Mouse (Mus musculus) lung, embryonic 16.5 days (tissue): ENCODE data around the gene Mdfic. TPM values are rescaled to one million over a fixed set of nuclear protein-coding genes. Genes with fewer than 3 reads are reported as not detected.

ENCODE experiments used
- ATAC-seq: fragments of 200-750 bp; cut with Nextera tagmentation; 2 replicates; pipeline ENCODE4 v1.8.0; 2017; ENCODE audit warnings: low read depth, mild to moderate bottlenecking, moderate library complexity
- H3K27ac ChIP-seq: fragments of 300-500 bp; sonication (generic); 2 replicates; pipeline ENCODE4 v1.5.1; 2014; ENCODE audit warnings: mild to moderate bottlenecking, control low read depth, low read length
- H3K27me3 ChIP-seq: fragments of 300-500 bp; sonication (generic); 2 replicates; pipeline ENCODE4 v1.6.1; 2014; ENCODE audit warnings: low read depth, low read length, mixed read lengths; ENCODE audit not compliant: control insufficient read depth, insufficient read depth
- H3K36me3 ChIP-seq: fragments of 300-500 bp; sonication (generic); 2 replicates; pipeline ENCODE4 v1.6.1; 2014; ENCODE audit warnings: low read length; ENCODE audit not compliant: control insufficient read depth, insufficient read depth
- H3K4me1 ChIP-seq: fragments of 300-500 bp; sonication (generic); replicated peaks from 2 replicates; pipeline ENCODE4 v1.6.1; 2014; ENCODE audit warnings: low read length, mixed read lengths; ENCODE audit not compliant: control insufficient read depth, insufficient read depth
- H3K4me2 ChIP-seq: fragments of 300-500 bp; sonication (generic); 2 replicates; pipeline ENCODE4 v1.6.1; 2014; ENCODE audit warnings: low read depth, low read length, control low read depth
- H3K4me3 ChIP-seq: fragments of 300-500 bp; sonication (generic); 2 replicates; pipeline ENCODE4 v1.5.1; 2014; ENCODE audit warnings: mild to moderate bottlenecking, low read length, control low read depth
- H3K9ac ChIP-seq: fragments of 300-500 bp; sonication (generic); 2 replicates; pipeline ENCODE4 v1.6.1; 2014; ENCODE audit warnings: low read length, control low read depth
- H3K9me3 ChIP-seq: fragments of 300-500 bp; sonication (generic); 2 replicates; pipeline ENCODE4 v1.6.1; 2016; ENCODE audit warnings: low read length; ENCODE audit not compliant: control insufficient read depth
- WGBS: fragments of 180-500 bp; shearing (Covaris S2); extraction: QIAGEN DNeasy Blood & Tissue Kit; methylation state at CpG from one replicate; pipeline ENCODE4 v1.1.7; 2014; 5-methylcytosine and 5-hydroxymethylcytosine counted together
- polyA plus RNA-seq: library from polyadenylated mRNA; unstranded; fragments of >200 nt; fragmentation: Nextera tagmentation; extraction: Ambion mirVana; gene quantifications from 2 replicates; pipeline ENCODE4 v1.2.1, GENCODE M21; 2015

Mdfic gene
- polyA plus RNA-seq, 1 experiment from 2014 or later, result 8.4 TPM

DNA sequence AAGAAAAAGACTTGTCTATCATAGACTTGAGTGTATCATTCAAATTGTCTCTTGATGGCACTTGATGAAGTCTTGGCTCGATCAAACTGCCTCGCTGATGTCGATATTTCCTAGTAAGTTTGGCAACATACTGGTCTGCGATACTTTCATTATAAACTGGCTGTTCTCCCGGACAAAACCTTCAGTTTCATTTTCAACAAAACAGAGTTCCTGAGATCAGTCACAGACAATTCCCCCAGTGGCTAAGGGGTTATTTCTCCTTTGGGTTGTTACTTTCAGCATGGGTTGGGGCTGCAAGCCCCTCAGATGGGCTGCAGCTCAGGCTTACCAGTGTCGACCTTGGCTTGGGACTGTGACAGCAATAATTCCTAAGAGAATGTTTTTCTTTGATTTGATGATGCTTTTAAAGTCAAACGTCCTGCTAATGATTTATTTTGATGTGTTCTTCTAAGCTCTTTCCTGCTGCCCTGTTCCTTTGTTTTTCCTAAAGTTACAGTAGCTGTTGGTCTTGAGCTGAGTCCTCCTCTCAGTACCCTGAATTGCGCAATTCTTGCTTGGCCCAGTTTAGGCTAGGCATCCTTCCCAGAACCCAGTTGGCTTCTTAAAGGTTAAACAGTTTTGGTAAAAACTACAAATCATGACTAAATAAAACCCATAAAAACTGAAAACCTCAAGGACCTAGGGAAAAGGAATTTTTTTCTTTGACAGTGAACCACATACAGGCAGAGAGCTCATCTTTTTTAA, 73.3 kb downstream of the Mdfic start:
- Histone ChIP-seq H3K9me3 (no peaks in the 10 kb centered on the region), H3K4me1 (peaks cover 13% of the 10 kb centered on the region; the same call in 1 of the 2 replicates), H3K4me2 (peak overlapping the region; percentile 41), H3K27ac (peak overlapping the region; percentile 78), H3K36me3 (0 out of 2 replicates have a peak, but pooled peaks cover 2% of the 10 kb centered on the region), H3K9ac (0 out of 2 replicates have a peak overlapping the region, but pooled peaks have one; percentile 48), H3K4me3 (peak overlapping the region; percentile 29), H3K27me3 (no peaks in the 10 kb centered on the region)
- 40% methylated on average over 8 of the region's 8 CpGs for WGBS
- ATAC-seq, result no peak

DNA sequence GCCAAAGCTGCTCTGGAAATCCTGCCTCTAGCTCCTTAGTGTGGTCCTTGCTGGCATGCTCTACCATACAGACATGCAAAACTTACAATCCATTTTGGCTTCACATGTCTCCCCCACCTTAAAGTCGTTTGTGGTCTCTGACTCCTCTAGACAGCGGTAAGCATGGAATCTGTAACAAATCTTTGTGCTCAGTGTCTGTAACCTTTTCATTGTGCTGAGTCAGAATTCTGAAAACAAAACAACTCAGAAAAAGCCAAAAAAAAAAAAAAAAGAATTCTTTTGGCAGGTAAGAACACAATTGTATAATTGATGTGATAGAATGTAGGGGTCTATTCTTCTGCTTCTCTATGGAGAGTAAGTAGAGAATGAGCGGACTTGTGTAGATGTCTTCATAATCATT, 74.3 kb downstream of the Mdfic start:
- H3K36me3 ChIP-seq, result peaks cover 5% of the 10 kb centered on the region
- H3K9ac ChIP-seq, result no peak overlapping the region
- H3K27me3 ChIP-seq, result no peaks in the 10 kb centered on the region
- WGBS, result 87% methylated on average over 3 of the region's 3 CpGs
- no peak overlapping the region for H3K4me3 ChIP-seq
- no peaks in the 10 kb centered on the region for H3K9me3 ChIP-seq
- no peak overlapping the region for H3K4me2 ChIP-seq
- peaks cover 11% of the 10 kb centered on the region; the same call in 1 of the 2 replicates for H3K4me1 ChIP-seq
- H3K27ac ChIP-seq, result no peak overlapping the region
- no peak for ATAC-seq

DNA sequence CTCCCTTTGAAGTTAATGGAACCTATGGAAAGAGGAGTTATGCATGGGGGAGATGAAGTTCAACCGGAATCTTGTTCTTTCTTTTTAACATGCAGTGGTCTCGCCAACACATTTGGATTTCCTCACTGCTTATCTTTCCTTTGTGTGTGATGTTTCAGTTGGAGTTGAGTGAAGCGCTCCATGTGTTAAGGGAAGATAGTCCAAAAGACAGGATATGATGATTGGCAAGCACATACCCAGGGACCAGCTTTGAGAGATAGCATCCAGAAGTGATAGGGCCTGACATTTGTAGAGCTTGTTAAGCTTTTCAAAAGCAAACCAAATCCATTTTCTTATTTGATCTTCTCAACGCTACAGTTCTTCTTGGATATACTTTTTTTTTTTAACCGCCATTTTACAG, 86.9 kb downstream of the Mdfic start:
- H3K4me3 ChIP-seq, result no peak overlapping the region
- no peak for ATAC-seq
- no peaks in the 10 kb centered on the region for H3K4me1 ChIP-seq
- 91% methylated on average over 5 of the region's 5 CpGs for WGBS
- no peak overlapping the region for H3K27ac ChIP-seq
- H3K9ac ChIP-seq, result no peak overlapping the region
- no peak overlapping the region for H3K4me2 ChIP-seq
- no peaks in the 10 kb centered on the region for H3K9me3 ChIP-seq
- H3K36me3 ChIP-seq, result peaks cover 9% of the 10 kb centered on the region
- no peaks in the 10 kb centered on the region for H3K27me3 ChIP-seq

DNA sequence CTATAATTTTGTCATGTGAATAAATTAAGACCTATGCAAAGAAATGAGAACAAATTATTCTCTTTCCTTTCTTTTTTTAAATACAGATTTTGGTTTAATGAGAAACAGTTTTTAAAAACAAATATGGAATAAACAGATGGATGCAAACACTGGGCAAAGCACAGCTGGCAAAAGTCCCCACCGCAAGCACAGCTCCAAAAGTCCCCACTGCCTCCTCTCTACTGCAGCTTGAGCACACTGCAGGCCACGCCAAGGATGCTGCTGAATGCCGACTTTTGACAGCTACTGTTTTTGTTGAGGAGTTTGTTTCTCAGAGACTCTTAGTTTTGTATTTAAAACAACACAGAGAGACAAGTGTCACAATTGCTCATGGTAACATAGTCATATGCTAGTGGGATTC, 104.8 kb downstream of the Mdfic start:
- H3K4me1 ChIP-seq, result no peaks in the 10 kb centered on the region
- no peak for ATAC-seq
- WGBS, result 54% methylated on average over 3 of the region's 3 CpGs
- no peak overlapping the region for H3K27ac ChIP-seq
- H3K9me3 ChIP-seq, result no peaks in the 10 kb centered on the region
- no peak overlapping the region for H3K4me3 ChIP-seq
- no peaks in the 10 kb centered on the region for H3K27me3 ChIP-seq
- no peak overlapping the region for H3K4me2 ChIP-seq
- H3K36me3 ChIP-seq, result no peaks in the 10 kb centered on the region
- H3K9ac ChIP-seq, result no peak overlapping the region

DNA sequence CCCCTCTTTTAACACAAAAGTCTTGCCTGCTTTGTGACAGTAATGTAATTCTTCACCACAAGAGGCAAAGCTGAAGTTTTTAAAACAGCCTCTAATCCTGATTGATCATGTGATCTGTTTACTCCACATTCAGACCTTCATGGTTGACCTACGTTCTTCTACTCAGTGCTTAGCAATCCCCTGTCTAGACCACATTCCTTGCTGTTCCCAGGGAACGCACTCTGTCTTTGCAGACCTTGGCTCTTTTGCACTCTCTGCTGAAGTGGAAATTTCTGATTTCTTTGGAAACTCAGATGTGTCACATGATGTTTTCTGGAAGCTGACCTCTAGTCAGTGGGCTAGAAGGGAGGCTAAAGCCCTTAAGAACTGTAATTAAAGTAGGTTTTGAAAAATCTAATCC, 109.4 kb downstream of the Mdfic start:
- Histone ChIP-seq H3K36me3 (no peaks in the 10 kb centered on the region), H3K4me3 (no peak overlapping the region), H3K27me3 (no peaks in the 10 kb centered on the region), H3K4me2 (no peak overlapping the region), H3K9me3 (no peaks in the 10 kb centered on the region), H3K9ac (no peak overlapping the region), H3K4me1 (no peaks in the 10 kb centered on the region), H3K27ac (no peak overlapping the region)
- no peak for ATAC-seq
- WGBS, result 38% methylated on average over 2 of the region's 2 CpGs

DNA sequence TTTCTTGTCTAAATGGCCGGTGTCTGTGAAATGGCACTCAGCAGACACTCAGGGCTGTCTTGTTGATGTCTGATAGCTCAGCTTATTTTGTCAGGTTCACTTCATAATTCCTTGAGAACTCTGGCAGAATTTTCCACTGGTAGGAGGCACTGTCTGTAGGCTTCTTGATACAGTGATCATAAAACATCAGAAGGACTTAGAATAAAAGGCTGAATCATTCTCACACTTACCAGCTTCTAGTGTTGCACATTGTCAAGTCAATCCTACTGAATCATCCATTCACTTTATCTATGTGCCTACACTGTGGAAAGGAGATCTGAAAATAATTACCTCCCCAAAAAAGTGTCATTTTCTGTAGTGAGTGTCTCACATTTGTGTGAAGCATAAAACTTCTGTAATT, 110.2 kb downstream of the Mdfic start:
- WGBS, result 50% methylated on average over 1 of the region's 1 CpGs
- ATAC-seq, result no peak
- no peak overlapping the region for H3K4me3 ChIP-seq

DNA sequence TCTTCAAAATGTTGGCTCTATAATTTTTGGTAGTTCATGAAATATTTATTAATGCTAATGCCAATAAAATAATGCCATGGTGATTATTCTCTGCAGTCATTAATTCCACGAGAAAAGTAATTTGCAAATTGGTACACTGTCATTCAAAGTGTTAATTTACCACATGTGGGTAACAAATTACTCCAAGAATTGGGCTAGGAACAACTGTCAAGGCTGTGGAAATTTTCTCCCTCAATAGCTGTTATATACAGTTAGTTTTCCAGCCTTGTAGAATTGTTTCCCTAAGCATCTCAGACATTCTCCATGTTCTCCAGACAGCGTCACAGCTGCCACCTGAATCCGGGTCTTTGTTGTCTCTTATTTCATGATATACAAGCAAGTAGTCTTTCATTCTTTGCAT, 117.2 kb downstream of the Mdfic start:
- no peak for ATAC-seq
- 86% methylated on average over 3 of the region's 3 CpGs for WGBS
- H3K27me3 ChIP-seq, result no peaks in the 10 kb centered on the region
- H3K4me3 ChIP-seq, result no peak overlapping the region
- no peak overlapping the region for H3K4me2 ChIP-seq
- H3K27ac ChIP-seq, result no peak overlapping the region
- H3K9ac ChIP-seq, result no peak overlapping the region
- H3K9me3 ChIP-seq, result no peaks in the 10 kb centered on the region
- no peaks in the 10 kb centered on the region for H3K36me3 ChIP-seq
- H3K4me1 ChIP-seq, result 0 out of 2 replicates have a peak, but pooled peaks cover 2% of the 10 kb centered on the region

More for the DNA sequence above, 110.2 kb downstream of the Mdfic start:
- Histone ChIP-seq H3K4me1 (no peaks in the 10 kb centered on the region), H3K27ac (no peak overlapping the region), H3K27me3 (no peaks in the 10 kb centered on the region), H3K4me2 (no peak overlapping the region), H3K9me3 (no peaks in the 10 kb centered on the region), H3K36me3 (no peaks in the 10 kb centered on the region), H3K9ac (no peak overlapping the region)

DNA sequence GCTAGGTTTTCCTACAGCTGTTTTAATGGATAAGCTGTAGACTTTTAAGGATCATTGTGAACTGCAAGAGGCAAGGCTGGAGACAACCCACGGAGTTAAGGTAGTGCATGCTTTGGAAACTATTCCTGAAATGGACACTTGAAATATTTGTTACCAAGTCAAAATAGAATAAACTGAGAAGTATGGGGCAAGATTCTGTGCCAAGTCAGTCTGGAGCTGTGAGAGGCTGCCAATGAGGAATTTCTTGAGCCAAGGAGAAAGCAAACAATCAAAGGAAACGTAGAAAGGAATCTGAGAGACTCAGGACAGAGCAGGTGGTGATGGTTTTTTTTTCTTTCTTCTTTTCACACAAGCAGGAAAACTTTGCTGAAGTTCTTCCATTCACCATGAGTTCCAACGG, 119.4 kb downstream of the Mdfic start:
- 26% methylated on average over 3 of the region's 3 CpGs for WGBS
- Histone ChIP-seq H3K36me3 (no peaks in the 10 kb centered on the region), H3K9ac (no peak overlapping the region), H3K4me1 (0 out of 2 replicates have a peak, but pooled peaks cover 2% of the 10 kb centered on the region), H3K9me3 (no peaks in the 10 kb centered on the region), H3K4me3 (no peak overlapping the region), H3K27me3 (no peaks in the 10 kb centered on the region), H3K4me2 (no peak overlapping the region), H3K27ac (no peak overlapping the region)
- peak; percentile 82 for ATAC-seq

DNA sequence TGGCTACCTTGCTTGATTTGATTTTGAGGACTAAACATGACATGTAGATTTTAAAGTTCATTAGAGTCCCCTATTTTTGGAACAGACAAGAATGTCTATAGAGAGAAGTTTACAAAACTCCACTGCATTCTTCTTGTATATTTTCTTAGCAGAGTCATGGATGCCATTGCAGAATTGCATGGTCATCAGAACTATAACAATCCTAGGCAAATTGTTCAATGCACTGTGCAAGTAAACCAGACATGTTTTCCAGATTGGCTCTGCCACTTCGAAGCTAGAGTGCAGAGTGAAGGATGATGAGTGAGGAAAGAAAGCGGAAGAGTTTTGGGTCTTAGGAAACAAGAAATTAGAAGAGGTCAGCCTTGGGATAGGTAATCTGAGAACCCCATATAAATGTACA, 120.0 kb downstream of the Mdfic start:
- no peaks in the 10 kb centered on the region for H3K9me3 ChIP-seq
- no peak overlapping the region for H3K27ac ChIP-seq
- 0 out of 2 replicates have a peak, but pooled peaks cover 2% of the 10 kb centered on the region for H3K4me1 ChIP-seq
- no peak overlapping the region for H3K4me3 ChIP-seq
- H3K36me3 ChIP-seq, result no peaks in the 10 kb centered on the region
- no peak overlapping the region for H3K9ac ChIP-seq
- no peak overlapping the region for H3K4me2 ChIP-seq
- H3K27me3 ChIP-seq, result no peaks in the 10 kb centered on the region
- no peak for ATAC-seq
- 85% methylated on average over 2 of the region's 2 CpGs for WGBS
